Mouse (Mus musculus) NIH3T3 (cell line): ENCODE measurements around the gene Rccd1.
A peak's percentile ranks its signal among the peaks of the same experiment; 100 is the strongest.

Experiments
- DNase-seq: peaks from one replicate; pipeline ENCODE4 v3.0.0-alpha.2; 2012; ENCODE audit warnings: low read depth

The Rccd1 gene

DNA sequence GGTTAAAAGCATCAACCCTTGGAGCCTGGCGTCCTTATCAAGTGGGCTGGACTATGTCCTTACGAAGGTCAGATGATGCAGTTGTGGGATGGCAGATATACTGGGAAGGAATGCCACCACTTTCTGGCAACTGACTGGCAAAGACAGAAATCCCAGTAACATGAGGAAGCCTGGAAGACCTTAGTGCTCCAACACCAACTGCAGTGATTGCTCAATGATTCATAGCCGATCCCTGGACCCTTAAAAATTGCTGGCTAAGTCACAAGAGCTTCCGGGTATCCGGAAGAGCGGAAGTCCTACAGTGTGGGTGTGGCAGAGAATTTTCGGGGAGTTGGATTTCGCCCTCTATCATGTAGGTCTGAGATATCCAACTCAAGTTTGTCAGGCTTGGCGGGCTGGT, 21.9 kb upstream of the Rccd1 start:
- DNase-seq = no peak

DNA sequence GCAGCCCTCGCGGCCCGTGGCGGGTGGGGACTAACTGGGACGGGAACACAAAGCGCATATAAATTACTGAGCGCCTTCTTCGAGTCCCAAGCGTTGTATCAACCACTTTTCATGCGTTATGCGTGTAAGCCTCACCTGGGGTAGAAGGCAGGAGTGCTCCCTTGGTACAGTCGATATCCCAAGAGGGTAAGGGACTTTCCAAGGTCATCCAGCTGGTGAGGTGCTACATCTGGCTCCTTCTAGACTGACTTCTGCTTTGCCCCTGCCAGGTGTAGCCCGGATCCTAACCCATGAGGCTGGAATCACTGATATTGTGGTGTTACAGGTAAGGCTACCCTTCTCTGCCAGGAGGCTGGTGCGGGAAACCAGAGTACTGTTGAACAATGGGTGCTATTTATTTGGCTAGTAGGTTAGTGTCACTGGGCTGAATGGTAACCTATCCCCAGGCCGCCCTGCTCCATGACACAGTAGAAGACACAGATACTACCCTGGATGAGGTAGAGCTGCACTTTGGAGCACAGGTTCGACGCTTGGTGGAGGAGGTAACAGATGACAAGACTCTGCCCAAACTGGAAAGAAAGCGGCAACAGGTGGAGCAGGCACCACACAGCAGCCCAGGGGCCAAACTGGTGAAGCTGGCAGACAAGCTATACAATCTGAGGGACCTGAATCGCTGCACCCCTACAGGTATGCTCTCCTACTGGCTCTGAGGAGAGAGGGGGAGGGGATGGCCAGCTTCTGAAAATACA, 19.2 kb upstream of the Rccd1 start:
- no peak for DNase-seq

DNA sequence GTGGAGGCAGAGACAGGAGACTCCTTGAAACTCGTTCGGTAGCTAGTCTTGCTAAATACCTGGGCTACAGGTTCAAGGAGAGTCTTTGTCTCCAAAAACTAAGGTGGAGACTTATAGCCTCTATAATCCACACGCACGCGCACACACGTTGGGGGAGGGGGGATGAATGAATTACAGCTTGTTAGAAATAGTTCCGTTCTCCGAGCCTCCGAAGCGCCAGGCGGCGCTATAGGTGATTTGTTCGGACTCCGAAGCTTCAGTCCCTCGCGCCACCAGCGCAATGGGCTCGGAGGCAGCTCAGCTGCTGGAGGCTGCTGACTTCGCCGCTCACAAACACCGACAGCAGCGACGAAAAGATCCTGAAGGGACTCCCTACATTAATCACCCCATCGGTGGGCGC, 18.6 kb upstream of the Rccd1 start, which contains the start of gene Hddc3:
Hddc3 (plus strand) TSS at position 247 of the 400 bp plus-strand sequence.
- peak; percentile 98 for DNase-seq

DNA sequence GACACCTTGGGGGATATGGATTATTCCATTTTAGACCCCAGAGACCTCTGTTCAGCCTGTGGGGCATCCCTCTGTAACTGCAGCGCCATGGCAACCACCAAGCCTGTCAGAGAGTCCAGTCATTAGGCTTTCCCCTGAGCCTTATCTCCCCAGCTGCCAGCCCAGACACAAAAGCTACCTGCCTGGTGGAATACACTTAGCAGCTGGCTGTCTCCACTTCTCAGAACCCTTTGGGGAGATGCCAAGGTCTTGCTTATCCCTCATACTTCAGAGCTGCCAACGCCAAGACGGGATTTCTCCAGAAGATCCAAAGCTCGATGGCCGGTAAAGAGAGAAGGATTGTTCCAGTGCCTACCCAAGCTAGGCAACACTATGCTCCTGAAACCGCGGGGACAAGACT, 17.5 kb upstream of the Rccd1 start:
- no peak for DNase-seq

DNA sequence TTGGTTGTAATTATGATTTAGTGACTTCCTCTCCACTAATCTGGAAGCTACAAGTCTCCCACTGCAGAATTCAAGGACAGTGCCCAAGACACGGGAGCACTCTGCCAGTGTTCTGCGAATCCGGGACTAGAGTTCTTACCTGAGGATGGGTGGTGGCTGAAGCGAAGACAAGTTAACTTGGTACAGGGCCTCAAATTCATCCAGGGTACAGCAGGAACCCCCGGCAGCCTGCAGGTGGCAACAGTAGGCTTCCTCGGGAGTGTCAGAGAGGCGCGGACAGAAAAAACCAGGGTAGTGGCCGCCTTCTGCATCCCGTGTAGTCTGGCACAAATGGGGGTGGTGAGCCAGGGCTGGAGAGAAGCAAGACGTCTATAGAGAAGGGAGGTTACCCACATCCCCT, 16.5 kb upstream of the Rccd1 start, which contains the start of gene Unc45a:
Unc45a (minus strand) TSS at position 213 of the 400 bp plus-strand sequence.
- DNase-seq = peak; percentile 88

DNA sequence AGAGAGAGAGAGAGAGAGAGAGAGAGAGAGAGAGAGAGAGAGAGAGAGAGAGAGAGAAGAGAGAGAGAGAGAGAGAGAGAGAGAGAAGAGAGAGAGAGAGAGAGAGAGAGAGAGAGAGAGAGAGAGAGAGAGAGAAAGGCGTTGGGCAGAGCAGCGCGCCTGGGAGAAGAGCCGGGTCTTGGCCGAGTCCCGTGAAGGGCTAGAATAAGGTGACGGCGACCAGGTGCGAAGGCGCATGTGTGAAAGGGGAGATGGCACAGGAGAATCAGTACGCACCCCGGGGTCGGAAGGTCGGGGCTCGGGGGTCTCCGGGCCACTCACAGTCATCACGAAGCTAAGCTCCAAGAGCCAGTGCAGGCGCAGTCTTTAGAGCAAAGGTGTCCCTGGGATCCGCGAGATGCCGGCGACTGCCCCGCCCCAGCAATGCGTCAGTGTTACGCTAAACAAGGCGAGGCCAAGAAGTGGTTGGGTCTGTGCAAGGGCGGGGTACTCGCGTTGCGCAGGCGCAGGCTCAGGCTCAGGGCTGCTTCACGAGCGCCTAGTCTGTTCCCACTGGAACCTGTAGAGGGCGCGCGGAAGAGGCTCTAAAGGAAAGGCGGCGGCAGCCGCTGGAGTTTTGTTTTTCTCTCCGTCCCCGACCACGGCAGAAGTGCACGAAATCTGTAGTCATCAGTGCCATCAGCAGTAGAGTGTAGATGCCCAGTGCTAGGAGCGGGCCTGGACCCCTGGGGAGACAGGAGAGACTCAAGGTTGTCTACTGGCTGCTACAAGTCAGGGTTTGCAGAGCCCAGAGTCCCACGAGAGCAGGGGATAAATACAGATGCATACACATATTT, 15.8 kb upstream of the Rccd1 start:
- peak; percentile 99 for DNase-seq

DNA sequence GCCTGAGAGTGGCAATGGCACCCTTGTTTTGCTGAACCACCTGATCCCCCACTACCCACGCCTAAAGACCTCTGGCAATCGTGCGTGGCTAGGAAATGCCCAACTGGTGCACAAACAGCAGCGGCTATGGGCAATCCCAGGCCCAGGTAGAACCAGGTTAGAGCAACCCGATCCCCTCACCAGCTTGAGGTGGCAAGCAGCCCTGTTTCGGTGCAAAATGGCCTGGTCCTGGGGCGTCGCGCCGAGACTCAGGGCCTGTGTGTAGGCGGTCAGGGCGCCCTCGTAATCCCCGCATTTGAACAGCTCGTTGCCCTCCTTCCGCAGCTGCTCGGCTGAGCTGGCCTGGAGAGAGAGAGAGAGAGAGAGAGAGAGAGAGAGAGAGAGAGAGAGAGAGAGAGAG, 15.1 kb upstream of the Rccd1 start:
- peak; percentile 34 for DNase-seq

DNA sequence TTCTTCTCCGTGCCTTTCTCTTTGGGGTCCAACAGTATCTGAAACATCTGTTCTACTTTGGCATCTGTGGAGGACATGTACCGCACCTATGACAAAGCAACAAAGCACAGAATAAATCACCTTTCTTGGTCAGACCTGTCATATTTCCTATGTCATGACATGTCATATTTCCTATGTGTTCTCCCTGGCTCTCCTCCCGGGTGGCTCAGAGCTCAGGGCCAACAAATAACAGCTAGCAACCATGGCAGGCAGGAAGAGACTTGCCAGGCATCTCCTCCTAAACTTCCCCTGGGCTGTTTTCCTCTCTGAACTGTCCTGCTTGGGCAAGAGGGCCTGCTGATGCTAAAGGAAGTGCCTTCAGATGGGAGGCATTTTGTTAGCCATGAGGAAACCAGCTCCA, 12.7 kb upstream of the Rccd1 start:
- DNase-seq = no peak

DNA sequence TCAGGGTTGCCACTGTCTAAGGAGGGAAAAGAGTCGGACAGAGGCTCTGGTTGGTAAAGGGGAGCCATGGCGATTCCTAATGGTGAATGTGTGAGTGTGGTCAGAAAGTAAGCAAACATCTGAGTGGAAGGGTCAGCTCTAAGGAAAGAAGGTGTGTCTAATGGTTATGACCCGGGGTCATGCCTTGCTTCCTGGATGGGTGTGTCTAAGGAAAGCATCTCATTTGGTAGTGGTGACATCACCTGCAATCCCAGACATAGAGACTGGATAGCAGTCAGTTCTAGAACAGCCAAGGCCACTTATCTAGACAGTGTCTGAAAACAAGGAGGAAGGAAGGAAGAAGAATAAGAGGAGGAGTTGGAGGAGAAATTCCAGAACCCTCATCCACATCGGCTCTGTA, 10.6 kb upstream of the Rccd1 start:
- no peak for DNase-seq

DNA sequence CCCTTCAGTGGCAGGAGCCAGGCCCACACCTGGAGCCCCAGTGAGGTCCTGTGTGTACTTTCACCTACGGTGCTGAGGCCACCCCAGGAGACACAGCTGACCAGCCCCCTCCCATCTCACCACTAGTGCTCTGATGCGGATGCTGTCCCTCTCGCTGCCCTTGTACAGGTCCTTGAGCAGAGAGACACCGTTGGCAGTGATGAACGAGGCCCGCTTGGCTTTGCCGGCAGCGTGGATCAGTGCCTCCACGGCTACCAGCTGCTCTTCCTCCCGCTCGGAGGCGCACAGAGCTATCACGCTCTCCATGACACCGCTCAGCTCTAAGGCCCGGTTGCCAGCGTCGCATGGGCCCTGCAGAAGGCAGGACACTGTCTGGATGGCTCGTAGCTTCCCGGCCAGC, 7.2 kb upstream of the Rccd1 start:
- no peak for DNase-seq

DNA sequence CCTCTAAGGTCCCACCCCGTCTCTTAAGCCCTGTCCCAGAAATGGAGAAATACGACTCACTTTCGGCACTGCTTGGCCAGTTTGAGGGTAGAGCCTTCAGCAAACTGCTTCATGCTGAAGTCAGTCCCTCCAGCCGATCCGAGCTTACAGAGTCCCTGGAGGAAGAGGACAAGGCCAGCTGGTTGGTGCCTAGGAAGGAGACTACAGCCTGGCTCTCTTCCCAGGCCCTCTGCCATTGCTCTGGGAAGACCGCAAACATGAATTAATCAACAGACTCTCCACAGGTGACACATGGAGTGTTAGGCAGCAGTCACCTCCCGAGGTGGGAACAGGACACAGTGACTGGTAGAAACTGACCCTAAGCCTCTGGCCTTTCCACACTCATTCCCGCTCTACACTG, 6.0 kb upstream of the Rccd1 start:
- no peak for DNase-seq

DNA sequence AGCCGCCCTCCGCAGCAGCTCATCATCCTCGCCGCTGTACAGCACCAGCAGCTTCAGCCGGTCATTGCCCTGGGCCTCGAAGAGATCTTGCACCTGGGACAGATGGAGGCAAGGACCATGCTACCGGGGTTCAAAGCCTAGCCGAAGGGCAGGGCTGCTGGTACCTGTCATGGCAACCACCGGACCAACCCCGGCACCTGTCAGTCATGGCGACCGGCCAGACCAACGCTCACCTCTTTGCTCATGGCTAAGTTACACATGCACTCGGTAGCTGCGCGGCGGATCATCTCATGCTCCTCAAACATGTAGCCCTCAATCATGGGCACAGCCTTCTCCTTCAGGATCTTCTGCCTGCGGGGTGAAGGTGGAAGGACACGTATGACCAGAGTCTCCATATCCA, 1.8 kb upstream of the Rccd1 start:
- DNase-seq = no peak

DNA sequence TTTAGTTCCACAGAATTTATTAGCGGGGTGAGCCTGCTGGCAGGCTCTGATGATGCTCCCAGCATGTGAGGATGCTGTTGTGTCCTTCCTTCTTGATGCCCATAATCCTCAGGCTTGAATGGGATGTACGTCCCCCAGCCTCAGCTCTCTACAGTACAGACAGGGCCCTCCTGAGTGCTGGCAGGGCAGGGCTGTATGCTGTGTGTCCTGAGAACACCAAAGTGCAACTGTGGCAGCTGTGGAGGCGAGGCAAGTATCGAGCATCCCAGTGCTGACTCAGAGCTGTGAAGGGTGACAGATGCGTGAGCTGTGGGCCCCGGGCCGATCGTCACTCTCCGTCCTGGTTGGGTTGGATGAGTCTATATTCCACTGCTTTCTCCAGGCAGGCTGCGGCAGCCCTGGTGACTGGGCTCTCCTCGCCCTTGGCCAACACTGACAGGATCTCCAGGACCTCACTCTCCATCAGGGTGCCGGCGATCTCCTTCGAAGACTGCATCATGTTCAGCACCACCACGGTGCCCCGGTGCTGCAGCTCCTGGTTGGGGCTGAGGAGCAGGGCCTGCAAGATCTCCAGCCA, 1.1 kb upstream of the Rccd1 start:
- no peak for DNase-seq

DNA sequence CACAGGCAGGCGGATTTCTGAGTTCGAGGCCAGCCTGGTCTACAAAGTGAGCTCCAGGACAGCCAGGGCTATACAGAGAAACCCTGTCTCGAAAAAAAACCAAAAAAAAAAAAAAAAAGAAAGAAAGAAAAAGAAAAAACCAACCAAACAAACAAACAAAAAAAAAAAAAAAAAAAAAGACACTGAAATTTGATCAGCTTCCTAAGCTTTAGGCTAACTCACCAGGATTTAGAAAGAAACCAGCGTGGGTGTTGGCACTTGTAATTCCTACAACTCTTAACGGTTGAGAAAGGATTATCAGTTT, 514 bp upstream of the Rccd1 start:
- DNase-seq = peak; percentile 33

DNA sequence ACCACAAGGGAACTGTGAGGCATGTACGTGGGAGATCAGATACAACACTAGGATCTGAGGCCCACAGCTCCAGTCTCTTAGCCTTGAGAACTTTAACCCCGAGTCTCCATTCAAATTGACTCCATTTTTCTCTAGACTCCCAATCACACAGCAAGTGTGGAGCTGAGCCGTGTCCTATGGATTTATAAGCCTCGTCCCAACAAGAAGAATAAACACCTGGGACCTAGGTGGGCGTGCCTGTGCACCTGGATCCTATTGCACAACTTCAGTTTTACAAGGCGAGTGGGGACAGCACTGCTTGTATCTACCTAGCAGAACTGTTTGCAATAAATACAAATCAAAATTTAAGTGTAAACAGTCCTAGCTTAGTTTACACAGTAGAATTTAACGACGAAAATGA, 918 bp downstream of the Rccd1 start:
- no peak for DNase-seq

DNA sequence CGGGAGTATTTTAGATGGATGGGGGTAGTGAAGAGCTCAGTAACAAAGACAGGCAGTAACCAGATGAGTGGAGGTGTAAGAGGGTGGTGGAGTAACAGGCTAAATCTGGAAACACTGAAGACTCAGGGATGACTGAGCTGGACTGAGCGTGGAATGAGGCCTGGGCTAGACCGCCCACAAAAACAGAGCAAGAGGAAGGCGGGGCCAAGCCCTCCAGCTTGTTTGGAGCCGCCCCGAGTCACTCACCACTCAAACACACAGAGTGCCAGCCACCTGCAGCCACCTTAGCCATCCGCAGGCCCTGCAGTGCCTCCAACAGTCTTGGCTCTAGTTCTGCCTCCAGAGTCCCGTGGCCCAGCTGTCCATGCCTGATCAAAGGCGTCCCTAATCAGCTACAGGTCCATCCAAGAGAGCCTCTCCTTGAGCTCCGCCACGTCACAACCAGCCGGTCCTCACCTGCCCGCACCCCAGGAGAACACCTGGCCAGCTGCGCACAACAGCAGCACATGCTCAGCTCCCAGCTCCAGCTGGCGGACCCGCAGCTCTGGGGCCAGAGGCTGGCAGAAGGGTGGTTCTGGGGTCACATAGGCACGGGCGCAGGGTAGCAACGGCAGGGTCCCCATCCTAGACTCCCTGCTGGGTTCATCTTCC, 4.3 kb downstream of the Rccd1 start:
- DNase-seq = no peak

DNA sequence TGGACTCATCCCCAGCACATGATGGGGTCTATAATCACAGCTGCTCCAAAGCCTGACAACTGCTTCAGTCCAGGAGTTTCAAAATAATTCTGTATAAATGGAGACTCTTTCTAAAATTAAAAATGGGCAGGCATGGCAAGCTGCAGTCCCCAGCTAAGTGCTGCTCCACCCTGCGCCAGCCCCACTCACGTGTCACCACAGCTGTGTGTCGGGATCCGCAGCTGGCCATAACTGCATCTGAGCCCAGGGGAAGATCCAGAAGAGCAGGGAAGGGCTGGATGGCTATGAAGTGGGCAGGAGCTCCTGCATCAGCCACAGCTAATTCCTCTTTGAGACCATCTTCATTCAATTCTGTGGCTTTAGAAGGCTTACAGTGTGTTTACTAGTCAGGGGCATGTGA, 5.6 kb downstream of the Rccd1 start:
- DNase-seq = no peak

DNA sequence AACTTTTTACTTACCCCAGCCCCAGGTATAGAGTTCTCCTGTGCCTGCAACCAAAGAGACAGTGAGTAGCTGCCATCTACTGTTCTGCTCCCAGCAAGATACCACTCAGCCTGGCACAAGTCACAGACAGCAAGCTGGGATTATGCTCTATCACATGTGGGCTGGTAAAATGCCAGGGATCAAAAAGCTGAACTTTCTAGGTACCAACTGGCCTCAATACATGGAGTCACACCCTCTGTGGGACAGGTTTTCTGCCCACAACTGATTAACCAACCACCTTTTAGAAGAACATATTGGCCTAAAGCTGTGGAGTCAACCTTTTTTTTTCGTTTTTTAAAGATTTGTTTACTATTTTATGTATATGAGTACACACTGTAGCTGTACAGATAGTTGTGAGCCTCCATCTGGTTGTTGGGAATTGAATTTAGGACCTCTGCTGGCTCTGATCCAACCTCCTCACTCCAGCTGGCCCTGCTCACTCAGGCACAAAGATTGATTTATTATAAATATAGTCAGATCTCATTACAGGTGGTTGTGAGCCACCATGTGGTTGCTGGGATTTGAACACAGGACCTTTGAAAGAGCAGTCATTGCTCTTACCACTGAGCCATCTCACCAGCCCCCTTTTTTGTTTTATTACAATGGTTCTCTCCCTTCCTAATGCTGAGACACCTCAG, 6.7 kb downstream of the Rccd1 start:
- DNase-seq = no peak

DNA sequence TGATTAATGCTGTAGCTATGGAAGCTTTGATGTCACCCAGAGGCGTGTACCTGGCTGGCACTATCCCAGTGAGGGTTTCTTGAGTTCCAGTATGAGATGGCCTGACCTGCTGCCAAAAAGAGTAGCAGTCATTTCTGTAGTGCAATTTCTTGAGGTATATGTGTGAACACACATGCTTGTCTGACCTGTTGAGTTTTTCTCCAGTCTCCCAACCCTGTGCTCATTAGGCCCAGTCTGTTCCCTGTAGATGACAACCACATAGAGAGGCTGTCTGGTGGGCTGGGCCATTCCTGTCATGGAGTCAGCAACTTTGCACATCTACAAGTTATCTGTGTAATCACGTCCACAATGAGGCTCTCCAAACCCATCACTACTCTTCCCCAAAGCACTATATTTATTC, 8.5 kb downstream of the Rccd1 start:
- DNase-seq = no peak

DNA sequence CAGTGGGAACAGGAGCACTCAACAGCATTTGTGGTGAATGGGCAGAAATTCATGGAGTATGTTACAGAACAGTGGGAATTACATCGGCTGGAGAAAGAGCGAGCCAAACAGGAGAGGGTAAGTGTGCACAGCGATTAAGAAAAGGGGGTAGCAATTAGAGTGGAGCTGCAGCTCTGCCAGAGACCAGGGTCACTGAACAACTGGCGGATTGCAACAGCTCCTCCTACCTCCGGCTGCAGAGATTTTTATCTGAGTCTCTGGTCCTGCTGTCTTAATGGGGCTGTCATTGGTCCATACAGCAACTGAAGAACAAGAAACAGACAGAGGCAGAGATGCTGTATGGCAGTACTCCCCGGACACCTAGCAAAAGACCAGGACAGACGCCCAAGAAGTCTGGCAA, 13.5 kb downstream of the Rccd1 start:
- DNase-seq = no peak

DNA sequence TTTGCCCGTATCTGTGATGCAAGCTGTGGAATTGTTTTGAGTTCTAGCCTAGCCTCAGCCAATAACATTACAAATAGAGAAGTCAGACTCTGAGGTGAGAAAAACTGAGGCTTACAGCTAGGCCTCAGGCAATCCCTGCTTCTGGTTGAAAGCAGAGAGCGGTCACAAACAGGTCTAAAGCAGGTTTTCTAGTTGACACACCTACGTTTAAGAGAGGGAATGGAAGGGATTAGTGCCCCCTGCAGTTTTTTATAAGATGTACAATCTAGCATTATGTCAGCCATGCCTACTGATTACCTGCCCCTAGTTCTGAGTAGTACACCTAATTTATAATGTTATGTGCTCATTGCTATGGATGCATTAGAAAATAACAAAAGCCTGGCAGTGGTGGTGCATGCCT, 16.5 kb downstream of the Rccd1 start:
- no peak for DNase-seq

DNA sequence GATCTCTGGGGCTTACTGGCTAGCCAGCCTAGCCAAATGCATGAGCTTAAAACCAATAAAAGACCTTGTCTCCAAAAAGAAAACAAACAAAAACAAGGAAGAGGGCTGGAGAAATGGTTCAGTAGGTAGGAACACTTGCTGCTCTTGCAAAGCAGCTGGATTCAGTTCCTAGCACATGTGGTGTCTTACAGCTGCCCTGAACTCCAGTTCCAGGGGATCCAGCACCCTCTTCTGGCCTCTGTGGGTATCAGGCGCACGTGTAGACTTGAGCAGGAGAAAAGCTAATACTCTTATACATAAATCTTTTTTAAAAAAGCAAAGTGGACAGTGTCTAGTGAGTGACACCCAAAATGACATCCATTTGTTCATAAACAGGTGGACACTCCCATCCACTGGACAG, 22.7 kb downstream of the Rccd1 start:
- DNase-seq = peak; percentile 43
